Mouse (Mus musculus): ENCODE measurements around the gene Rnf24. TPM values are rescaled to one million over a fixed set of nuclear protein-coding genes. Genes with fewer than 3 reads are reported as not detected.
"Not testable (repeated sequence)": the region's sequence is repeated elsewhere in the genome, so short reads cannot be mapped to it uniquely, and the experiment has no call there.

Rnf24 gene
- polyA plus RNA-seq, 1 experiment from 2014 or later, result 26.0 TPM

DNA sequence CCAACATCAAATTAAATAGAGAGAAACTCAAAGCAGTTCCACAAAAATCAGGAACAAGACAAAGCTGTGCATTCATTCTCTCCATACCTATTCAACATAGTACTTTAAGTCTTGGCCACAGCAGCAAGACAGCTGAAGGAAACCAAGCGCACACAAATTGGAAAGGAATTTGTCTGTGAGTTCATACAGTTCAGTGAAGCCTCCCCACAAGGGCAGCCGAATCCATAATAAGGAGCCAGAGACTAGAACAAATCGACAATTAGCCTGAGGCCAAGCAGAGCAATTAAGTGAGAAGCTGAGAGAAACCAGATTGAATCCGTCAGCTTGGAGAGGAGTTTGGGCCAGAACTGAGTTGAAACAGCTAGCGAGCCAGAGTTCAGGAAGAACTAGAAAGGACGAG, 33.3 kb downstream of the Rnf24 start:
- 53% methylated on average over 6 of the region's 6 CpGs for WGBS
- Histone ChIP-seq H3K9me3 (ENCODE audit: control insufficient read depth, low read length) (peaks cover 3% of the 10 kb centered on the region; the same call in 1 of the 2 replicates), H3K27ac (ENCODE audit: low read length) (no peak overlapping the region), H3K4me2 (ENCODE audit: low read length) (no peak overlapping the region), H3K9ac (replicated peaks; ENCODE audit: low read depth, low read length) (no peak overlapping the region), H3K36me3 (ENCODE audit: control insufficient read depth, insufficient read depth) (no peaks in the 10 kb centered on the region), H3K4me3 (replicated peaks; ENCODE audit: low read length) (no peak overlapping the region), H3K4me1 (replicated peaks; ENCODE audit: control insufficient read depth, insufficient read depth, low read length) (0 out of 2 replicates have a peak, but pooled peaks cover 3% of the 10 kb centered on the region), H3K27me3 (replicated peaks; ENCODE audit: control insufficient read depth, insufficient read depth, low read length) (no peaks in the 10 kb centered on the region)
- ATAC-seq, result no peak

GRCm38 (mm10) chr2:131316167-131316566, 36.5 kb downstream of the Rnf24 start:
- Histone ChIP-seq H3K4me1 (replicated peaks; ENCODE audit: control insufficient read depth, insufficient read depth, low read length) (0 out of 2 replicates have a peak, but pooled peaks cover under 1% of the 10 kb centered on the region), H3K4me3 (replicated peaks; ENCODE audit: low read length) (no peak overlapping the region), H3K4me2 (ENCODE audit: low read length) (no peak overlapping the region), H3K27ac (ENCODE audit: low read length) (no peak overlapping the region), H3K9ac (replicated peaks; ENCODE audit: low read depth, low read length) (no peak overlapping the region), H3K36me3 (ENCODE audit: control insufficient read depth, insufficient read depth) (0 out of 2 replicates have a peak, but pooled peaks cover 4% of the 10 kb centered on the region), H3K27me3 (replicated peaks; ENCODE audit: control insufficient read depth, insufficient read depth, low read length) (no peaks in the 10 kb centered on the region), H3K9me3 (ENCODE audit: control insufficient read depth, low read length) (peaks cover 3% of the 10 kb centered on the region; the same call in 1 of the 2 replicates)
- no peak for ATAC-seq
- WGBS, result 85% methylated on average over 2 of the region's 2 CpGs

DNA sequence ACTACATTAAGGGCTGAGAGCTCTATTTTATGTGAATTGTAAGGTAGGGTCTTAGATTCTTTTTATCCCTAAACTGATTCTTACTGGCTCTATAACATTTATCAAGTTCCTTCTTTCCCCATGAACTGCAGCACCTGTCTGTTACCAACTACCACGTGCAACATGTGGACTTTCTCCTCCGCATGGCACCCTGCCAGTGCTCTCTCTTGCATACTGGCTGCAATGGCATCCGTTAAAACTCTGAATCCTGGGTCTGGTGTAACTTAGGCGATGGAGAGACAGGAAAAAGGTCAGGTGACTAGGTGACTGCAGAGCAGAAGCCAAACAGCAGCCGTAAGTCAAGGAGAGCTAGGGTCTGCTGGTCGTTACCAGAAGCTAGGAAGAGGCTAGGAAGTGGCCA, 43.4 kb downstream of the Rnf24 start:
- Histone ChIP-seq H3K4me2 (ENCODE audit: low read length) (no peak overlapping the region), H3K27ac (ENCODE audit: low read length) (no peak overlapping the region), H3K36me3 (ENCODE audit: control insufficient read depth, insufficient read depth) (peaks cover 4% of the 10 kb centered on the region; the same call in 1 of the 2 replicates), H3K4me1 (replicated peaks; ENCODE audit: control insufficient read depth, insufficient read depth, low read length) (no peaks in the 10 kb centered on the region), H3K9me3 (ENCODE audit: control insufficient read depth, low read length) (no peaks in the 10 kb centered on the region), H3K4me3 (replicated peaks; ENCODE audit: low read length) (no peak overlapping the region), H3K9ac (replicated peaks; ENCODE audit: low read depth, low read length) (no peak overlapping the region), H3K27me3 (replicated peaks; ENCODE audit: control insufficient read depth, insufficient read depth, low read length) (no peaks in the 10 kb centered on the region)
- no peak for ATAC-seq
- WGBS, result 72% methylated on average over 6 of the region's 6 CpGs

GRCm38 (mm10) chr2:131307822-131308221, 44.9 kb downstream of the Rnf24 start:
- Histone ChIP-seq H3K27ac (ENCODE audit: low read length) (no peak overlapping the region), H3K4me2 (ENCODE audit: low read length) (no peak overlapping the region), H3K27me3 (replicated peaks; ENCODE audit: control insufficient read depth, insufficient read depth, low read length) (no peaks in the 10 kb centered on the region), H3K36me3 (ENCODE audit: control insufficient read depth, insufficient read depth) (peaks cover 17% of the 10 kb centered on the region), H3K4me1 (replicated peaks; ENCODE audit: control insufficient read depth, insufficient read depth, low read length) (no peaks in the 10 kb centered on the region), H3K9ac (replicated peaks; ENCODE audit: low read depth, low read length) (no peak overlapping the region), H3K9me3 (ENCODE audit: control insufficient read depth, low read length) (no peaks in the 10 kb centered on the region), H3K4me3 (replicated peaks; ENCODE audit: low read length) (no peak overlapping the region)
- WGBS, result 86% methylated on average over 2 of the region's 2 CpGs
- no peak for ATAC-seq

DNA sequence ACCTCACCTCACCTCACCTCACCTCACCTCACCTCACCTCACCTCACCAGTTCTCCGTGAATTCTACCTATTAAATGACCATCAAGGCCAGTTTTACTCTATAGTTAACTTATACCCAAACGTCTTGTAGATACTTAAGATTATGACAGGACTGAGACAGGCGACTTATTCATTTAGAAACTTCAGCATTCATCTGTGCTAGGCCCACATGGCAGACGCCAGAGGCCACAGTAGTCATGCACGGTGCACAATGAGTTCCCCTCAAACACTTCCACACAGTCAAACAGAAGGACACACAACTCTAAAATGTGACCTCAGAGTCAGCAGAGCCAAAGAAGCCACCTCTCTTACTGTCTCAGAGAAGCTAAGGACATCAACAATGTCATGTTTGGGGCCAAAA, 45.3 kb downstream of the Rnf24 start:
- no peak for ATAC-seq
- 88% methylated on average over 5 of the region's 5 CpGs for WGBS
- H3K4me2 ChIP-seq (ENCODE audit: low read length), result no peak overlapping the region
- no peaks in the 10 kb centered on the region for H3K9me3 ChIP-seq (ENCODE audit: control insufficient read depth, low read length)
- peaks cover 17% of the 10 kb centered on the region for H3K36me3 ChIP-seq (ENCODE audit: control insufficient read depth, insufficient read depth)
- H3K9ac ChIP-seq (replicated peaks; ENCODE audit: low read depth, low read length), result no peak overlapping the region
- no peaks in the 10 kb centered on the region for H3K27me3 ChIP-seq (replicated peaks; ENCODE audit: control insufficient read depth, insufficient read depth, low read length)
- no peaks in the 10 kb centered on the region for H3K4me1 ChIP-seq (replicated peaks; ENCODE audit: control insufficient read depth, insufficient read depth, low read length)
- no peak overlapping the region for H3K4me3 ChIP-seq (replicated peaks; ENCODE audit: low read length)
- no peak overlapping the region for H3K27ac ChIP-seq (ENCODE audit: low read length)

DNA sequence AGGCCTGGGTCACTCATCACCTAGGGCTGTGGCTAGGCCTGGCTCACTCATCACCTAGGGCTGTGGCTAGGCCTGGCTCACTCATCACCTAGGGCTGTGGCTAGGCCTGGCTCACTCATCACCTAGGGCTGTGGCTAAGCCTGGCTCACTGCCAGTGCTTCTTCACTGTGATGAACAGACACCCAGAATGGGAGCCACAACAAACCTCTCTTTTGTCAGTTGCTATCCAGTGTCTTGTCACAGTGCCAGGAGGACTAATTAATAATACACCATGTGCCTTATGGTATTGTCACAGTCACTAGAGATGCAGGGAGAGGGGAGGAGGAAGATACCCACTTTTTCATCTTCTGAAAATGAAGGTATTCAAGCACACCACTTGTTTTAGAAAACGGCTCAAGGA, 47.5 kb downstream of the Rnf24 start:
- not testable (repeated sequence) for H3K9me3 ChIP-seq (ENCODE audit: control insufficient read depth, low read length); H3K9ac ChIP-seq (replicated peaks; ENCODE audit: low read depth, low read length); H3K4me1 ChIP-seq (replicated peaks; ENCODE audit: control insufficient read depth, insufficient read depth, low read length); ATAC-seq; H3K4me3 ChIP-seq (replicated peaks; ENCODE audit: low read length); H3K27me3 ChIP-seq (replicated peaks; ENCODE audit: control insufficient read depth, insufficient read depth, low read length); H3K4me2 ChIP-seq (ENCODE audit: low read length); H3K27ac ChIP-seq (ENCODE audit: low read length)
- H3K36me3 ChIP-seq (ENCODE audit: control insufficient read depth, insufficient read depth), result peaks cover 13% of the 10 kb centered on the region
- WGBS, result 65% methylated on average over 1 of the region's 1 CpGs

GRCm38 (mm10) chr2:131304497-131304896, 48.2 kb downstream of the Rnf24 start:
- 83% methylated on average over 9 of the region's 9 CpGs for WGBS
- peaks cover 13% of the 10 kb centered on the region for H3K36me3 ChIP-seq (ENCODE audit: control insufficient read depth, insufficient read depth)
- H3K9ac ChIP-seq (replicated peaks; ENCODE audit: low read depth, low read length), result no peak overlapping the region
- no peak overlapping the region for H3K4me3 ChIP-seq (replicated peaks; ENCODE audit: low read length)
- no peaks in the 10 kb centered on the region for H3K4me1 ChIP-seq (replicated peaks; ENCODE audit: control insufficient read depth, insufficient read depth, low read length)
- H3K9me3 ChIP-seq (ENCODE audit: control insufficient read depth, low read length), result no peaks in the 10 kb centered on the region
- no peaks in the 10 kb centered on the region for H3K27me3 ChIP-seq (replicated peaks; ENCODE audit: control insufficient read depth, insufficient read depth, low read length)
- H3K27ac ChIP-seq (ENCODE audit: low read length), result no peak overlapping the region
- no peak for ATAC-seq
- H3K4me2 ChIP-seq (ENCODE audit: low read length), result no peak overlapping the region

DNA sequence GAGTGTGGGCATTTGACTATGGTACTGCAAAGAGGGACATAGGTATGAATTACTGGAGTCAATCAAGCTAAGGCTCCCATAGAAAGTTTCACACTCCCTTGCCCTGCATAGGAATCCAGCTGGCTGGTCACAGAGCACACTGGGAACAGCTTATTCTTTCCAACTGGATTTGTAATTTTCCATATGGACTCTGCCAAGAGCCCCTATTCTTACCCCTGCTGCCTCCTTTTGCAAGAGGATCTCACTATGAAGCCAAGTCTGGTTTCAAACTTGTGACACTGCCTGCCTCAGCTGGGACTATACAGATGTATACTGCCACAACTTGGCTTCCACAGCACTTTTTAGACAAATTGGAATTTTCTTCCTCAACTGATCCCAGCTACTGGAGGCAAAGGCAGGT, 51.1 kb downstream of the Rnf24 start:
- no peak overlapping the region for H3K4me2 ChIP-seq (ENCODE audit: low read length)
- peaks cover 17% of the 10 kb centered on the region for H3K36me3 ChIP-seq (ENCODE audit: control insufficient read depth, insufficient read depth)
- no peaks in the 10 kb centered on the region for H3K27me3 ChIP-seq (replicated peaks; ENCODE audit: control insufficient read depth, insufficient read depth, low read length)
- no peaks in the 10 kb centered on the region for H3K4me1 ChIP-seq (replicated peaks; ENCODE audit: control insufficient read depth, insufficient read depth, low read length)
- no peak overlapping the region for H3K9ac ChIP-seq (replicated peaks; ENCODE audit: low read depth, low read length)
- no peak for ATAC-seq
- no peaks in the 10 kb centered on the region for H3K9me3 ChIP-seq (ENCODE audit: control insufficient read depth, low read length)
- H3K27ac ChIP-seq (ENCODE audit: low read length), result no peak overlapping the region
- no peak overlapping the region for H3K4me3 ChIP-seq (replicated peaks; ENCODE audit: low read length)

DNA sequence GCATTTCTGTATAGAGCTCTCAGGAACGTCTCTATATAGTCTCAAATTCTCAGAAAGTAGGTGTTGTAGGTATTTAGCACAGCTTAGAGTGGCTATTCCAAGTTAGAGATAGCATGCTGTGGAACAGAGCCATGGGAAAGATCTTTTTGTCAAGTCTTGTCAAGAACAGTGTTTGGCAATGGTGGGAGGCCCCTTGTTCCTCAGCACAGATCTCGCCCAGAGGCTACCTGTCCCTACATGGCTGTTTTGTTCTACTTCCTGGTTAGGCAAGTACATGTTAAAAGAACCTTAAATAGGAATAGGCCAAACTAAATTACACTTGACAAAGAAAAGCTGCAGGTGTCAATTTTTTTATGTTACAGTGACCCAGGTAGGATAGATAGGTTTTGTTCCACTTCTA, 52.2 kb downstream of the Rnf24 start:
- no peak for ATAC-seq
- Histone ChIP-seq H3K27ac (ENCODE audit: low read length) (no peak overlapping the region), H3K27me3 (replicated peaks; ENCODE audit: control insufficient read depth, insufficient read depth, low read length) (no peaks in the 10 kb centered on the region), H3K4me1 (replicated peaks; ENCODE audit: control insufficient read depth, insufficient read depth, low read length) (no peaks in the 10 kb centered on the region), H3K36me3 (ENCODE audit: control insufficient read depth, insufficient read depth) (peaks cover 22% of the 10 kb centered on the region), H3K9me3 (ENCODE audit: control insufficient read depth, low read length) (no peaks in the 10 kb centered on the region), H3K4me3 (replicated peaks; ENCODE audit: low read length) (no peak overlapping the region), H3K9ac (replicated peaks; ENCODE audit: low read depth, low read length) (no peak overlapping the region), H3K4me2 (ENCODE audit: low read length) (no peak overlapping the region)
- 88% methylated on average over 2 of the region's 2 CpGs for WGBS

DNA sequence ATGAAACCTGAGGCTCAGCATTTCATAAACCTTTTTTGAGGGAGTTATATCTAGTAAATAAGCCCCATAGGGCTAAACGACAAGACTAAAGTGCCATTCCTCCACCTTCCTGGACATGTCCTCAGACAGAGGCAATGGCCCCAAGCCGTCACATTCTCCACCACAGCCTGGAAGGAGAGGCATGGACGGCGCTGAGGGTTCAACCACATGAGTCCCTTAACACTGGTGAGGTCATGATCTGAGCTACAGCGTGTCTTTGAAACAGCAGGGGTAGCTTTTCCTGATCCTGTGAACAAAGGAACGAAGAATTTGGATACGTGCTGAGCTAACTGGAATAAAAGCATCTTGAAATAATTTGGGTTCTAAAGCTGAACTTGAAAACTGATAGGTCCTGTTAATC, 54.0 kb downstream of the Rnf24 start:
- H3K4me2 ChIP-seq (ENCODE audit: low read length); H3K4me1 ChIP-seq (replicated peaks; ENCODE audit: control insufficient read depth, insufficient read depth, low read length); H3K9ac ChIP-seq (replicated peaks; ENCODE audit: low read depth, low read length); H3K4me3 ChIP-seq (replicated peaks; ENCODE audit: low read length); H3K9me3 ChIP-seq (ENCODE audit: control insufficient read depth, low read length); ATAC-seq; H3K27ac ChIP-seq (ENCODE audit: low read length); H3K27me3 ChIP-seq (replicated peaks; ENCODE audit: control insufficient read depth, insufficient read depth, low read length): not testable (repeated sequence)
- peaks cover 21% of the 10 kb centered on the region for H3K36me3 ChIP-seq (ENCODE audit: control insufficient read depth, insufficient read depth)
- WGBS, result 51% methylated on average over 7 of the region's 7 CpGs

Measured in forebrain, embryonic 16.5 days (tissue).